Mouse (Mus musculus) A20 (cell line): ENCODE results near the gene Frmd8.

Experiments used
- DNase-seq: peaks from one replicate; pipeline ENCODE4 v3.0.0-alpha.2; 2011; ENCODE audit warnings: low read depth, low spot score

The Frmd8 gene

DNA sequence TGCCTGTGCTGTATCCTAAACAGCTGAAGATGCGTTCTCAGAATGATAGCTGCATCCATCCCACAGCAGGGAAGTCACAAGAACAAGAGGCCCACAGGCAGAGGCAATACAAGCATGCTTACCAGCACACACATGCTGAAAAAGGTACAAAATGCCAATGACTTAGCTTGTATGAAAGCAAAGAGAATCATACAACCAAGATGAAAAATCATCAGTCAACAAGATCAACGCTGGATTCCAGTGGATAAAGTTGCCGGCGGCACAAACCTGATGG lies 36.2 kb downstream of the Frmd8 start:
- no peak for DNase-seq

- no peak for DNase-seq
These were observed 36.8 kb downstream of the Frmd8 start for GRCm38 (mm10) chr19:5838136-5838891.

- no peak for DNase-seq
These were observed 37.5 kb downstream of the Frmd8 start for GRCm38 (mm10) chr19:5837606-5838005.

DNA sequence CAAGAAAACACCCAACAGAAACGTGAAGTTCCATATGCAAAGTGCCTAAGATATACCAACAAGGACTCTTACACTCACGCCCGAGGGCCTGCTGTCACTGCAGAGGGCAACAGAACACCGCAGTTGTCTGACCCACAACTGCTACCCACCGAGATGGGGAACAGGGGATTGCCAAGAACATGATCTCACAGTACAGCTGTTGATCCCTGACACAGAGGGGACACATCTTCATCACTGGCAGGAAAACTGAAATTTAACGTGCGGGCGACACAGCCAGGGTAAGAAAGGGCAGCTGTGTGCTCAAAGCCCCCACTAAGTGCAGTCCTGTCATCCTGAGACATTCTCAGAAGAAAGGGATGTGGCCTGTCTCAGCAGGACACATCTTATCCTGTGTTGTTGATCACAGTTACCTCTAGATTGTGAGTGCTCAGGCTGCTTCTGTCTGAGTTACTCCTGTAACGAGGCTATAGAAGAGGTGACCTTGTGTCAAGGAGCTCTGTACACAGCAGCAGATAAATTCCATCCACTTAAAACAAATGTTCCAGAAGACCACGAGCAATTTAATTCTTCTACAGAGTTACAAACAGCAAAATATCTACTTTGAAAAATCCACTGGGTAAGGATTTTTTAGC lies 38.0 kb downstream of the Frmd8 start:
- DNase-seq, result no peak

GRCm38 (mm10) chr19:5835922-5836430 lies 39.1 kb downstream of the Frmd8 start:
- no peak for DNase-seq

DNA sequence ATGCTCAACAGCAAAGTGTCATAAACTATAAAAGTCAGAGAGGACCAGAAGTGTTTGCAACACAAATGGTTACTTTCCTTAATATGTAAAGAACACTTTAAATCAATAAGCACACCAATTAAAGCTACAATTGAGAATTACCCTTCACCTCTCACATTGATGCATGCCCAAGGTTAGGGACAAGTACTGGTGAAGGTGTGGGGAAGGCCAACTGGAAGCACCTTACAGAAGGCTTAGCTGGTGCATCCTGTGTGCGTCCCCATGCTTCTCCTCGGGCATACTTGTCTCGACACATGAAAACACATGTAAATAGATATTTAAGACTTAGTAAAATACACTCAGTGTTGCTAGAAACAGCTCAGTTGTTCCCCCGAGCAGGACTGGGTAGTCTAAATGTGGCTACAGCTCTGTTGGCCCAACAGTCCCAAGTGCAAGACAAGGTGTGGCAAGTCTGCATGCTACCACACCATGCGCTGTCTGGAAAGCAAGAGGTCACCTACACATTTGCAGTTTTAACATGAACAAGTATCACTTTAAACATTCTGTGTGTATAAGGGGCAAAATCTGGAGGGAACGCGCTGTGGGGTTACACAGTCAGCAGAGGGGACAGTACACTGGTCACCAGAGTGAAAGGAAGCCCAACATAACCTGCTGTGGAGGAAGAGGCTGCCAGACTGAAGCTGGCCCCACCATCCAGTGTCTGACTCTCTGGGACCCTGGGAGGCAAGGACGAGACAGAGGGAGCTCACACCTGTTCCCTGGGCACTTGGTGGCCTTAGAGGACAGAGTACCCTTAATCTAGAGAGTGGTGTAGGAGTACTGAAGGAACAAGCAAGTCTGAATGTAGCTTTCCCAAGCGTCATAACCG lies 39.8 kb downstream of the Frmd8 start:
- no peak for DNase-seq

DNA sequence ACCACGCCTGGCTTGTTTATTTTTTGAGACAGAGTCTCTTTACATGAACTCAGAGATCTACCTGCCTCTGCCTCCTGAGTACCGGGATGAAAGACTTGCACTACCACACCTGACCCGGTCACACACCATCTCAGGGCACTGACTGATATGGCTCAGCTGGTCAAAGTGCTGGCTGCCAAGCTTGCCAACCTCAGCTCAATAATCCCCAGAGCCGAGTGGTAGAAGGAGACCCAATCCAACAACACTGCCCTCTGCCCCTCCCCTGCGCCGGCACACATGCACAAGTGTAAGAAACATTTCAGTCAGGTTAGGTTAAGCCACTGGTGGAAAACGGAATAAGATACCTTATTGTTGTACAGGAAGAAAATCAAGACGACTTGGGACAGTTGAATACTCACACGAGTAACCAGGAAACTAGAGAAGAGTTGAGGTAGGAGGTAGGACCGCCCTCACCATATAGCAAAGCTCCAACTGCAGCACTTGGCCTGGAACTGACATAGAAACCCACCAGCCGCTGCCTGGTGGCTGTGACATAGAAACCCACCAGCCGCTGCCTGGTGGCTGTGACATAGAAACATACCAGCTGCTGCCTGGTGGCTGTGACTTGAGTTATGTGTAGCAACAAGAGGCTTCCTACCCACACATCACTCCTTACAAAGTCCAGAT lies 40.7 kb downstream of the Frmd8 start:
- no peak for DNase-seq

GRCm38 (mm10) chr19:5833287-5834100 lies 41.6 kb downstream of the Frmd8 start:
- DNase-seq, result no peak

DNA sequence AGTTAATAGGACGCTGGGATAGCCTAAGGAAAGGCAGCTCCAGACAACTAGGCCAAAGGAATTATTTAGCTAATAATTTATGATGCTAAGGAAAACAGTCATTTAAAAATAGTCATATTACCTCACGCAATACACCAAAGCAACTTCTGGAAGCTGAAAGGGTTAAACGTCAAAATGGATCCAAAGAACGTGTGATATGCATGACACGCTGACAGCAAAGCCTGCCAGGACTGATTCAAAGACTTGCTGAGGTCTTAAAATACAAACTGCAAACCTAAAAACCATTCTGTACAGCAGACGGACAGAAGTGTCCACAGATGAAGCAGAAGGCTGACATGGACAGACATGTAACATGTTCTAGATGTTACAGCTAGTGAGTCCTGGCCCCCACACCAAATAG lies 42.7 kb downstream of the Frmd8 start:
- no peak for DNase-seq

- DNase-seq, result no peak
These were observed 43.1 kb downstream of the Frmd8 start for GRCm38 (mm10) chr19:5831958-5832320.

GRCm38 (mm10) chr19:5831224-5831957 lies 43.7 kb downstream of the Frmd8 start:
- DNase-seq, result no peak

GRCm38 (mm10) chr19:5830776-5831175 lies 44.3 kb downstream of the Frmd8 start:
- no peak for DNase-seq

DNA sequence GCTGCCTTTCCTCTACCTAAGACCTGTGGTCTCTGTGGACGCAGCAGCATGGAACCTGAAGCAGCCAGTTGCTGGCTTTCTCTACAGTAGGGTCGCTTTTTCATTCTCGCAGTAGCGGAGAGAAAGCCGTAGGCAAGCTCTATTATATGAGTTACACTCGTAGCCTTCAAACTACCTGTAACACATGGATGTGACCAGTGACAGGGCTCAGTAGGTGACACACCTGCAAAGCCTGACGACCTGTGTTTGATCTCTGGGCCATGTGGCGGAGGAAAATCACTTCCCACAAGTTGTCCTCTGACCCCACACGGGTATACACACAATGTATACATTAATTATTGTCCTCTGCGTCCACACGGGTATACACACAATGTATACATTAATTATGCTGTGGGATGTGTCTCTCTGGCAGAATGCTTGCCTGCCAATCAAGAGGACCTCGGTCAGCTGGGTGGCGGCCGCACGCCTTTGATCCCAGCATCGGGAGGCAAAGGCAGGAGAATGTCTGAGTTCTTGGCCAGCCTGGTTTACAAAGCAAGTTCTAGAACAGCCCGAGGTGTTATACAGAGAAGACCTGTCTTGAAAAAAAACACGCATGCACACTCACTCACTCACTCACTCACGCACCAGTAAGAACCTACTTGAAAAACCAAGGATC lies 45.0 kb downstream of the Frmd8 start:
- no peak for DNase-seq

- no peak for DNase-seq
These were observed 46.2 kb downstream of the Frmd8 start for GRCm38 (mm10) chr19:5828905-5829304.

DNA sequence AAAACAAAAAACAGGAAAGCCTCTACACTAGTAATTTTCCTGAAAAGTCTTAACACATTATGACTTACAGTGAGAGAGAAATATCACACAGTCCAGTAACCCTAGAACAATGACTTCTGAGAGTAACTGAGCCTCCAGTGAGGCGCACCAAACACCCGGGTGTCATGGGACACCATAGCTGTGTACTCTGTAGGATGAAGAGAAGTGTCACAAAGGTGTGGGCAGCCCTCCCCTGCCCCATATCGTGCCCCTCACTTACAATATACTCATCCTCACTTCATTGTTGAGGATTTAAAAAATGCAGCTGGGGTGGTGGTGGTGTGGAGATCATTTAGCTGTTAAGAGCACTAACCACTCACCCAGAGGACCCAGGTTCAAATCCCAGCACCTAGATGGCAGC lies 46.9 kb downstream of the Frmd8 start:
- DNase-seq, result no peak

DNA sequence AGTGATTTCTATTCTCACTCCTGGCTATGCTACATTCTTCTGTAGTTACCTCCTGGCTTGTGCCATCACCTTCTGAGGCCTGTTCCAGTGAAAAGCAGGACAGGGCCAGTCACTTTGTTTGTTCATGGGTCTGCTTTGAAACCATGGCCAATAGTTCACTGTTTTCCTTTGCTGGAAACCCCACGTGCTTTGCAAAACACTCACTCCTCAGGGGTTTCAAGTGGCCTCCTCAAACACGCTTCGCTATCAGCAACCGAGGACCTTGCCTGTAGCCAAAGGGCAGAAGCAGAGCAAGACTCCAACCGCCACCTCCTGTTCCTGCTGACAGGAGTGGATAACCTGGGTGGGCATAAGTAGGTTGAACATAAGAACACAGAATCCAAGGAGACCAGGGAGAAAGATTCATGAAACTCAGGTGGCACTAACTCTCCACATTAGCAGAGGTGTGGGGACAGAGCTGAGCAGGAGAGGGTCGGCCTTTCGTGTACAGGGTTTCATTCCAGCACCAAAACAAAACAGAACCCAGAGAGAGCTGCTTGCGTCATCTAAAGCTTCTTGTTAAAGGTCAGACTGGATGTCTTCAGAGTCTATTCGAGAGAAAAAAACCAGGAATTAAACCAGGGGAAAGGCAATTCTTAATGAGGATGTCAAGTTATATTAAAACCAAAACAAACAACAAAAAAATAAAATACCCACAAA lies 47.5 kb downstream of the Frmd8 start:
- no peak for DNase-seq

DNA sequence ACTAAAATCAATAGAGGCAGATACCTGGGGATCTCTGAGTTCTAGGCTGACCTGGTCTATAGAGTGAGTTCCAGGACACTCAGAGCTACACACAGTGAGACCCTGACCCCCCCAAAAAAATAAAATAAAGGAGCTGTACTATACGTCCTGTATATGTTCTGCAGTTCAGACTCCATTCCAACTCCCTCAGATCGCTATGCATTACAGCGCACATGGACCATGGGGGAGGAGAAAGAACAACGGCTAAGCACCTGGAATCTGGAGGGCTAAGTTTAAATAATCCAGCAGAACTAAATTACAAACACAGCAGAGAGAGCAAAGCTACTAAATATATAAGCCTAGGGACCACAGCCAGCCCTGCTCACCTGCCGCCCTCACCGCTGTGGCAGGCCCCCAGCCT lies 48.0 kb downstream of the Frmd8 start:
- no peak for DNase-seq

GRCm38 (mm10) chr19:5826731-5827002 lies 48.4 kb downstream of the Frmd8 start:
- DNase-seq, result no peak

DNA sequence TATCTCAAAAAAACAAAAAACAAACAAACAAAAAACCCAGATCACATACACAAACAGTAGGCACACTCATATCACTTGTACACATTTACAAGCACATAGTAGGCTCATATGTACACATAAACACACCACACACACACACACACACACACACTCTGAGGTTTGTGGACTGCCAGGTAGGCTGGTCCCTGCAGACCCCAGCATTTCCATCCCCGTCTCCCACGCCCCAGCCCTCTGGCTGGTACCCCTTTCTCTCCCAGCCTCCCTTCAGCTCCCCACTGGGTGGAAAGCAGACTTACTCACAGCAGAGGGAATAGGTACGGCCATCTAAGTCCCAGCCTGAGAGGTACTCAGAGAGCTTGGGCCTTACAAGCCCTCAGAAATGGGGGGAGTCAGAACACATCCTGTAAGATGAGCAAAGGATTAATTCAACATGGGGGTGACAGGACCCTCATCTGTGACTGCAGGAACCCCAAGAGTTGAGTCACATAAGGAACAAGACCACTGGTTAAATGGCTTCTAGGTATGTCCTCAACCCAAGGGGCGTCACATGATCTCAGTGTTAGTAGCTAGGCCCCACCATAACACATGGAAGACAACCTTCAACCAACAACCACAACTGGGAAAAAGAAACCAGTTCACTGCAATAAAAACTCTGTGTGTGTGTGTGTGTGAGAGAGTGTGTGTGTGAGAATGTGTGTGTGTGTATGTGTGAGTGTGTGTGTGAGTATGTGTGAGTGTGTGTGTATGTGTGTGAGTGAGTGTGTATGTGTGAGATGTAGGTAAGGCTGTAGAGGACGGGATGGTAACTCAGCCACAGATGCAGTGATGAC lies 49.0 kb downstream of the Frmd8 start:
- DNase-seq, result no peak
